Mouse (Mus musculus) forebrain, embryonic 14.5 days (tissue): ENCODE measurements around the gene Taldo1. TPM values are rescaled to one million over a fixed set of nuclear protein-coding genes. Genes with fewer than 3 reads are reported as not detected.

Experiments used
- ATAC-seq: fragments of 200-750 bp; cut with Nextera tagmentation; 2 replicates; pipeline ENCODE4 v1.8.0; 2017; ENCODE audit warnings: mild to moderate bottlenecking, moderate library complexity
- DNase-seq: peaks from one replicate; pipeline ENCODE4 v3.0.0-alpha.2; 2015; ENCODE audit warnings: low spot score
- H3K27ac ChIP-seq: fragments of 300-500 bp; sonication (generic); 2 replicates; pipeline ENCODE4 v1.5.1; 2014; ENCODE audit warnings: low read depth, mild to moderate bottlenecking, control low read depth, low read length, moderate library complexity
- H3K27me3 ChIP-seq: fragments of 300-500 bp; sonication (generic); replicated peaks from 2 replicates; pipeline ENCODE4 v1.6.1; 2014; ENCODE audit warnings: low read length, control low read depth, mixed read lengths; ENCODE audit not compliant: control insufficient read depth, insufficient read depth
- H3K36me3 ChIP-seq: fragments of 300-500 bp; sonication (generic); 2 replicates; pipeline ENCODE4 v1.6.1; 2014; ENCODE audit warnings: low read length, control low read depth; ENCODE audit not compliant: control insufficient read depth, insufficient read depth
- H3K4me1 ChIP-seq: fragments of 300-500 bp; sonication (generic); 2 replicates; pipeline ENCODE4 v1.6.1; 2014; ENCODE audit warnings: antibody characterized with exemption, low read length, control low read depth; ENCODE audit not compliant: control insufficient read depth, insufficient read depth
- H3K4me2 ChIP-seq: fragments of 300-500 bp; sonication (generic); 2 replicates; pipeline ENCODE4 v1.6.1; 2014; ENCODE audit warnings: mild to moderate bottlenecking, control low read depth, low read length
- H3K4me3 ChIP-seq: fragments of 300-500 bp; sonication (generic); 2 replicates; pipeline ENCODE4 v1.5.1; 2014; ENCODE audit warnings: low read depth, low read length, control low read depth
- H3K9ac ChIP-seq: fragments of 300-500 bp; sonication (generic); 2 replicates; pipeline ENCODE4 v1.6.1; 2014; ENCODE audit warnings: mild to moderate bottlenecking, low read length, control low read depth, moderate library complexity
- H3K9me3 ChIP-seq: fragments of 300-500 bp; sonication (generic); replicated peaks from 2 replicates; pipeline ENCODE4 v1.6.1; 2016; ENCODE audit warnings: low read length, control low read depth, mixed read lengths; ENCODE audit not compliant: control insufficient read depth
- WGBS: fragments of 180-500 bp; shearing (Covaris S2); extraction: QIAGEN DNeasy Blood & Tissue Kit; methylation state at CpG from one replicate; pipeline ENCODE4 v1.1.7; 2014; 5-methylcytosine and 5-hydroxymethylcytosine counted together
- polyA plus RNA-seq: library from polyadenylated mRNA; unstranded; fragments of >200 nt; fragmentation: Nextera tagmentation; extraction: Ambion mirVana; gene quantifications from 2 replicates; pipeline ENCODE4 v1.2.1, GENCODE M21; 2014

Taldo1 gene
- polyA plus RNA-seq, 1 experiment from 2014 or later, result 418 TPM

- no peak for DNase-seq
- WGBS, result 13% methylated on average over 24 of the region's 24 CpGs
- H3K4me1 ChIP-seq, result no peaks in the 10 kb centered on the region
- no peaks in the 10 kb centered on the region; the same call in 1 of the 2 replicates for H3K27me3 ChIP-seq
- H3K4me3 ChIP-seq, result no peak overlapping the region
- no peaks in the 10 kb centered on the region for H3K36me3 ChIP-seq
- ATAC-seq, result no peak
- H3K9ac ChIP-seq, result no peak overlapping the region
- no peaks in the 10 kb centered on the region for H3K9me3 ChIP-seq
- 0 out of 2 replicates have a peak overlapping the region, but pooled peaks have one; percentile 3 for H3K4me2 ChIP-seq
- H3K27ac ChIP-seq, result no peak overlapping the region
These were observed 30.5 kb upstream of the Taldo1 start for GRCm38 (mm10) chr7:141361510-141361909.

GRCm38 (mm10) chr7:141363106-141363751 is 28.8 kb upstream of the Taldo1 start:
- 59% methylated on average over 4 of the region's 4 CpGs for WGBS
- H3K9me3 ChIP-seq, result no peaks in the 10 kb centered on the region
- H3K36me3 ChIP-seq, result no peaks in the 10 kb centered on the region
- H3K4me3 ChIP-seq, result no peak overlapping the region
- no peaks in the 10 kb centered on the region; the same call in 1 of the 2 replicates for H3K27me3 ChIP-seq
- ATAC-seq (peak; percentile 58; the same call in 1 of the 2 replicates), DNase-seq (peak; percentile 86)
- no peak overlapping the region for H3K27ac ChIP-seq
- no peak overlapping the region for H3K9ac ChIP-seq
- no peaks in the 10 kb centered on the region for H3K4me1 ChIP-seq
- no peak overlapping the region for H3K4me2 ChIP-seq

- ATAC-seq (no peak), DNase-seq (no peak)
- Histone ChIP-seq H3K27me3 (no peaks in the 10 kb centered on the region; the same call in 1 of the 2 replicates), H3K36me3 (no peaks in the 10 kb centered on the region), H3K9me3 (no peaks in the 10 kb centered on the region), H3K4me1 (no peaks in the 10 kb centered on the region), H3K4me3 (no peak overlapping the region), H3K27ac (no peak overlapping the region), H3K9ac (no peak overlapping the region), H3K4me2 (no peak overlapping the region)
- WGBS, result 80% methylated on average over 2 of the region's 2 CpGs
These were observed 28.3 kb upstream of the Taldo1 start for GRCm38 (mm10) chr7:141363752-141364125.

DNA sequence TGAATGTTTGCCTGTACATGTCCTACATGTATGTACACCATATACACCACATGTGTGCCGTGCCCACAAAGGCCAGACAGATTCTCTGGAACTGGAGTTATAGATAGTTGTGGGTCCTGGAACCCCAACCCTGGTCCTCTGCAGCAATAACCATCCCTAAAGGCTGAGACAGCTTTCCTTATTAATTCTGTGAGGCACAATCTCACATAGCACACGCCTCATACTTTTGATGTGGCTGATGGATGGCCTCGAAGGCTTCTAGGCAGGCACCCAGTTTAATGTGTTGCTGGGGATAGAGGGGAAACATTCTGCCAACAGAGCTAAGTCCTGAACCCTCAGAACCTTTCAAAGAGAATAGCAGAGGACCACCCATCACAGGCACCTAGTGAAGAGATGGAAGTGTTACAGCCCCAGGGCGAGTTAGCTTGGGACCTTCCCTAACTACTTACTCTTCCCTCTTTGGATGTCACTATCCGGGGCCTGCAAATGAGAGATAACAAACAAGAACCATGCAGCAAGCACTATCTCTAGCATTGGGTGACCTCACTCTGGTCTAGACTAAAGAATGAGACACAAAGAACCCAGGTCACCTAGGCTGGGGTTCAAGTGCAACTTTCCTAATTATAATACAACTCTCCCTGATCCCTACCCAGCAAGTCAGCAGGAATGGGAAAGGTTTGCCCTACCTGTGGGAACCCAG is 27.5 kb upstream of the Taldo1 start:
- DNase-seq (no peak), ATAC-seq (no peak)
- 79% methylated on average over 5 of the region's 5 CpGs for WGBS
- Histone ChIP-seq H3K4me2 (no peak overlapping the region), H3K36me3 (no peaks in the 10 kb centered on the region), H3K9me3 (no peaks in the 10 kb centered on the region), H3K4me3 (no peak overlapping the region), H3K27ac (no peak overlapping the region), H3K9ac (no peak overlapping the region), H3K4me1 (no peaks in the 10 kb centered on the region), H3K27me3 (no peaks in the 10 kb centered on the region; the same call in 1 of the 2 replicates)

DNA sequence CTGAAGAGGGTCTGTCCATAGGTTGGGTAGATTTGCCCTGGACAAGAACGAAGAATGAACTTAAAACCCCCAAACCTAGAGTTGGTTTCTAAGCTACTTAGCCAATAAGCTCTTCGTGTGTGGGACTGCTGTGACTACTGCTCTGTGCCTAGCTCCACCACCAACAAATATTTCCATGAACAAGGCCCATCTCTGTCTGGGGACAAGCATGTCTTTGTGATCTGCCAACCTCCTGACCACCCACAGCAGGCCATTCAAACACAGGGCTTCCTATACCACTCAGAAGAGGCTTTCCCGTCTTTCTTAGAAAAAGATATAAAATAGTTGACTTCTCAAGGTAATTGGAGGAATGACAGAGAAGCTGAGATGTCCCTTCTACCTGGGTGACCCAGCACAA is 27.0 kb upstream of the Taldo1 start:
- no peak overlapping the region for H3K9ac ChIP-seq
- no peaks in the 10 kb centered on the region for H3K9me3 ChIP-seq
- ATAC-seq (no peak), DNase-seq (no peak)
- no peak overlapping the region for H3K4me2 ChIP-seq
- H3K27me3 ChIP-seq, result no peaks in the 10 kb centered on the region; the same call in 1 of the 2 replicates
- H3K36me3 ChIP-seq, result no peaks in the 10 kb centered on the region
- H3K4me1 ChIP-seq, result no peaks in the 10 kb centered on the region
- no peak overlapping the region for H3K27ac ChIP-seq
- H3K4me3 ChIP-seq, result no peak overlapping the region
- 72% methylated on average over 3 of the region's 3 CpGs for WGBS

GRCm38 (mm10) chr7:141367358-141367757 is 24.6 kb upstream of the Taldo1 start:
- H3K36me3 ChIP-seq, result no peaks in the 10 kb centered on the region
- no peak overlapping the region for H3K9ac ChIP-seq
- no peak overlapping the region for H3K27ac ChIP-seq
- H3K4me2 ChIP-seq, result no peak overlapping the region
- no peak for DNase-seq
- no peaks in the 10 kb centered on the region for H3K9me3 ChIP-seq
- WGBS, result 86% methylated on average over 4 of the region's 4 CpGs
- H3K4me1 ChIP-seq, result no peaks in the 10 kb centered on the region
- no peak for ATAC-seq
- H3K27me3 ChIP-seq, result no peaks in the 10 kb centered on the region
- no peak overlapping the region for H3K4me3 ChIP-seq

- no peak overlapping the region for H3K4me2 ChIP-seq
- ATAC-seq (no peak), DNase-seq (no peak)
- no peaks in the 10 kb centered on the region for H3K9me3 ChIP-seq
- WGBS, result 64% methylated on average over 5 of the region's 5 CpGs
- H3K27ac ChIP-seq, result no peak overlapping the region
- H3K9ac ChIP-seq, result no peak overlapping the region
- no peaks in the 10 kb centered on the region for H3K4me1 ChIP-seq
- H3K27me3 ChIP-seq, result no peaks in the 10 kb centered on the region
- H3K36me3 ChIP-seq, result no peaks in the 10 kb centered on the region
- H3K4me3 ChIP-seq, result no peak overlapping the region
These were observed 22.1 kb upstream of the Taldo1 start for GRCm38 (mm10) chr7:141369918-141370317.

- Histone ChIP-seq H3K27me3 (no peaks in the 10 kb centered on the region), H3K27ac (no peak overlapping the region), H3K36me3 (no peaks in the 10 kb centered on the region), H3K4me2 (no peak overlapping the region), H3K9me3 (no peaks in the 10 kb centered on the region), H3K4me1 (no peaks in the 10 kb centered on the region), H3K9ac (no peak overlapping the region), H3K4me3 (no peak overlapping the region)
- DNase-seq (no peak), ATAC-seq (no peak)
- WGBS, result 84% methylated on average over 6 of the region's 6 CpGs
These were observed 19.9 kb upstream of the Taldo1 start for GRCm38 (mm10) chr7:141371942-141372595.

- Histone ChIP-seq H3K36me3 (no peaks in the 10 kb centered on the region), H3K4me1 (no peaks in the 10 kb centered on the region), H3K27ac (no peak overlapping the region), H3K9ac (no peak overlapping the region), H3K4me2 (no peak overlapping the region), H3K27me3 (no peaks in the 10 kb centered on the region), H3K4me3 (no peak overlapping the region), H3K9me3 (no peaks in the 10 kb centered on the region)
- ATAC-seq (no peak), DNase-seq (peak; percentile 25)
- 16% methylated on average over 6 of the region's 6 CpGs for WGBS
These were observed 18.4 kb upstream of the Taldo1 start for GRCm38 (mm10) chr7:141373611-141374010.
